Mouse (Mus musculus) hindbrain, embryonic 11.5 days (tissue): Measurements from ENCODE around the gene Bend4. TPM values are rescaled to one million over a fixed set of nuclear protein-coding genes. Genes with fewer than 3 reads are reported as not detected.

Source experiments
- ATAC-seq: fragments of 200-750 bp; cut with Nextera tagmentation; 2 replicates; pipeline ENCODE4 v1.8.0; 2017; ENCODE audit warnings: mild to moderate bottlenecking, moderate TSS enrichment, moderate library complexity; ENCODE audit not compliant: low FRiP score
- DNase-seq: peaks from one replicate; pipeline ENCODE4 v3.0.0-alpha.2; 2015; ENCODE audit warnings: low spot score
- H3K27ac ChIP-seq: fragments of 300-500 bp; sonication (generic); 2 replicates; pipeline ENCODE4 v1.5.1; 2014; ENCODE audit warnings: mild to moderate bottlenecking, low read depth, low read length
- H3K27me3 ChIP-seq: fragments of 300-500 bp; sonication (generic); 2 replicates; pipeline ENCODE4 v1.6.1; 2014; ENCODE audit warnings: mild to moderate bottlenecking, low read length, moderate library complexity, mixed read lengths; ENCODE audit not compliant: control insufficient read depth, insufficient read depth
- H3K36me3 ChIP-seq: fragments of 300-500 bp; sonication (generic); 2 replicates; pipeline ENCODE4 v1.6.1; 2014; ENCODE audit warnings: mild to moderate bottlenecking, low read length, moderate library complexity, mixed read lengths; ENCODE audit not compliant: control insufficient read depth, insufficient read depth
- H3K4me1 ChIP-seq: fragments of 300-500 bp; sonication (generic); replicated peaks from 2 replicates; pipeline ENCODE4 v1.6.1; 2014; ENCODE audit warnings: low read length, mixed read lengths; ENCODE audit not compliant: control insufficient read depth, insufficient read depth
- H3K4me2 ChIP-seq: fragments of 300-500 bp; sonication (generic); replicated peaks from 2 replicates; pipeline ENCODE4 v1.6.1; 2014; ENCODE audit warnings: mild to moderate bottlenecking, low read depth, low read length
- H3K4me3 ChIP-seq: fragments of 300-500 bp; sonication (generic); 2 replicates; pipeline ENCODE4 v1.5.1; 2014; ENCODE audit warnings: low read depth, low read length
- H3K9ac ChIP-seq: fragments of 300-500 bp; sonication (generic); 2 replicates; pipeline ENCODE4 v1.6.1; 2014; ENCODE audit warnings: low read depth, low read length
- H3K9me3 ChIP-seq: fragments of 300-500 bp; sonication (generic); 2 replicates; pipeline ENCODE4 v1.6.1; 2016; ENCODE audit warnings: low read length; ENCODE audit not compliant: control insufficient read depth
- WGBS: fragments of 180-500 bp; shearing (Covaris S2); extraction: QIAGEN DNeasy Blood & Tissue Kit; methylation state at CpG from one replicate; pipeline ENCODE4 v1.1.7; 2014; 5-methylcytosine and 5-hydroxymethylcytosine counted together
- polyA plus RNA-seq: library from polyadenylated mRNA; unstranded; fragments of >200 nt; fragmentation: Nextera tagmentation; extraction: Ambion mirVana; gene quantifications from 2 replicates; pipeline ENCODE4 v1.2.1, GENCODE M21; 2014

Gene Bend4
- polyA plus RNA-seq, 1 experiment from 2014 or later, result 13.5 TPM

DNA sequence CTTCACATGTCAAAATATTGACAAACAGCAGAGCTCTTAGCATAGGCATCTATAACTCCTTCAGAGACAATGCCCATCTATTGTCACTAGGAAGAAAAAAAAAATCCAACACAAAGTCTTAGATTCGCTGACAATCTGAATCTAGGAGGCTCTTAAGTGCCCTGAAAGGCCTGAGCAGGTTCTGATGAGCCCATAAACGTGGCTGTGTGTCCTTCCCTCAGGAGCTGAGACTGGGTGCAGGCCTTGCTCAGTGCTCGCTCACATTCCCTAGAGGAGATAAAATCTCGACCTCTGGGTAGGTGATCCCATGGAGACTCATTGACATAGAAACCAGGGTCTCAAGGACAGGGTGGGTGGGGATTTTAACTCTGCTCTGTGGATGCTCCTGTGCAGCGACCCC, 2.1 kb downstream of the Bend4 start:
- peaks cover 6% of the 10 kb centered on the region; the same call in 1 of the 2 replicates for H3K27me3 ChIP-seq
- no peaks in the 10 kb centered on the region for H3K9me3 ChIP-seq
- 14% methylated on average over 5 of the region's 5 CpGs for WGBS
- peaks cover 4% of the 10 kb centered on the region for H3K4me1 ChIP-seq
- H3K36me3 ChIP-seq, result no peaks in the 10 kb centered on the region
- H3K27ac ChIP-seq, result no peak overlapping the region
- H3K9ac ChIP-seq, result 0 out of 2 replicates have a peak overlapping the region, but pooled peaks have one; percentile 8
- DNase-seq (no peak), ATAC-seq (no peak)
- peak overlapping the region; percentile 77 for H3K4me2 ChIP-seq
- peak overlapping the region; percentile 65 for H3K4me3 ChIP-seq

DNA sequence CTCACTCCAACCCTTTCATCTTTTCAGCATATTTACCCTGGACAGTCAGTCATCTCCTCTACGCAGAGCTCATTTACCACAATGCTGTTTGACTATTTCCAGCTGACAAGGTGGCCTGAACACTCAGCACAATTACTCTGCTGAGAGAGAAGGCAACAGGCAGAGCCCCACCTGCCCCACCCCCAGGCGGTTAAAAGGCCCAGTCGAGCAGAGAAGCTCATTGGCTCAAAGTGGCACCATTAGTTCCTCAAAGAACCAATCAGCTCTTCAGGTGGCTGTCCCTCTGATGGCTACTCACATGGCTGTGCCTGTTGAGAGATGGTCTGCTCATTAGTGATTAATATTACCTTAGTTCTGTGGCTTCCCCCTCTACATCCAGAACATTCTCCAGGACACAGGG, 3.5 kb downstream of the Bend4 start:
- Histone ChIP-seq H3K4me2 (no peak overlapping the region), H3K27ac (no peak overlapping the region), H3K27me3 (peaks cover 6% of the 10 kb centered on the region; the same call in 1 of the 2 replicates), H3K4me1 (peaks cover 4% of the 10 kb centered on the region), H3K36me3 (no peaks in the 10 kb centered on the region), H3K9me3 (no peaks in the 10 kb centered on the region), H3K4me3 (no peak overlapping the region), H3K9ac (no peak overlapping the region)
- ATAC-seq (no peak), DNase-seq (peak; percentile 32)
- WGBS, result 57% methylated on average over 3 of the region's 3 CpGs

DNA sequence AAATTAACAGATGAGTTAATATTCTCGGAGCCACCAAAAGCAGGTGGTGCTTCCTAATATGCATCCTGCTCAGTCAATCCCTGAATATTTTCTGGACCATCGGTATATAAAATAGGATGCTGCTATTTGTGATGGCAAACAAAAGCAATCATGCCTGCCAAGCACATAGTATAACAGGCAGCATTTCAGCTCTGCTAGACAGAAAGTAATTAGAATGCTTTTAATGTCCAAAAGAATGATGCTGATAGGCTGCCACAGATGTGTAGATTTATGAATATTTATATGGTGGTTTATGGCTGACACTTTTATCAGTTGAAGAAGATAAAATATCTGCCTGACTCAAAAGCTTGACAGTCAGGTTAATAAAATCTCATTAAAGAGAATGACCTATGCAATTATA, 4.1 kb downstream of the Bend4 start:
- no peak for ATAC-seq
- Histone ChIP-seq H3K36me3 (no peaks in the 10 kb centered on the region), H3K9ac (no peak overlapping the region), H3K4me2 (no peak overlapping the region), H3K27ac (no peak overlapping the region), H3K4me3 (no peak overlapping the region), H3K9me3 (no peaks in the 10 kb centered on the region), H3K27me3 (peaks cover 6% of the 10 kb centered on the region; the same call in 1 of the 2 replicates), H3K4me1 (peaks cover 4% of the 10 kb centered on the region)
- 65% methylated on average over 2 of the region's 2 CpGs for WGBS
- no peak for DNase-seq

DNA sequence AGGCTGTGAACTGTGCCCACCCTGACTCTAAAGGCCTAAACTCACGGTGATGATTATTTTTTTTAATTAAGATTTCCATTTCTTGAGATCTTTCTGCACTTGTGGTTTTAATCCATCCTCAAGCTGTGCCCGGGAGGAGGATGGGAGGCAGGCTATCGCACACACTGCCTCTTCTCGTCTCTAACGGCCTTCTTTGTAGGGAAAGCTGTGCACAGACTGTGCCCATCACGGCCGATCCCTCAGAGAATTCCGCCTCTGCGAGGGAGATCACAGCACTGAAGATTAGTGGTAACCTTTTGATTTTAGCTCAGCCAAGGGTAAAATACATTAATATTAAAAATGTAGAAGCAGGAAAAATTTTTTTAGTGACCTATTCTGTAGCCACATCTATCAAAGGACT, 4.8 kb downstream of the Bend4 start:
- ATAC-seq, result no peak
- Histone ChIP-seq H3K4me3 (no peak overlapping the region), H3K9ac (no peak overlapping the region), H3K9me3 (no peaks in the 10 kb centered on the region), H3K27me3 (peaks cover 6% of the 10 kb centered on the region; the same call in 1 of the 2 replicates), H3K4me2 (no peak overlapping the region), H3K4me1 (peaks cover 4% of the 10 kb centered on the region), H3K27ac (no peak overlapping the region), H3K36me3 (no peaks in the 10 kb centered on the region)
- DNase-seq, result peak; percentile 30
- WGBS, result 55% methylated on average over 9 of the region's 9 CpGs

DNA sequence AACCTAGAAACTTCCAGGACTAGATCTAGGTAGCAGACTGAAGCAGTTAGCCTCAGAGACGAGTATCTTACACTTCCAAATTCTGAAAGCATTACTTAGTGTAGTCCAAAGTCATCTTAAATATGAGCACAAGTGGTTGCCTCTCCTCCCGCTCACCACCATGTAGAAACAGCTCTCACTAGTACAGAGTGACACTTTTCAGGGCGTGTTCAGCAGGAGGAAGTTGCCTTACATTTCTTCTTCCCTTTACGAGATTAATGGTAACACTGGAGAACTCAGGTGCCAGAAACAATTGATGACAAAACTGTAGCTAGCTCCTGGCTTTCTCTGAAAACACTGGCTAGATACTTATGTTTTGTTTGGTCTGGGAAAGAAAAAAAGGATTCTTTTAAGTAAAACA, 8.7 kb downstream of the Bend4 start:
- Histone ChIP-seq H3K27me3 (no peaks in the 10 kb centered on the region), H3K9ac (no peak overlapping the region), H3K4me2 (no peak overlapping the region), H3K4me3 (no peak overlapping the region), H3K4me1 (no peaks in the 10 kb centered on the region), H3K36me3 (no peaks in the 10 kb centered on the region), H3K9me3 (no peaks in the 10 kb centered on the region), H3K27ac (no peak overlapping the region)
- ATAC-seq (no peak), DNase-seq (no peak)
- 83% methylated on average over 4 of the region's 4 CpGs for WGBS

DNA sequence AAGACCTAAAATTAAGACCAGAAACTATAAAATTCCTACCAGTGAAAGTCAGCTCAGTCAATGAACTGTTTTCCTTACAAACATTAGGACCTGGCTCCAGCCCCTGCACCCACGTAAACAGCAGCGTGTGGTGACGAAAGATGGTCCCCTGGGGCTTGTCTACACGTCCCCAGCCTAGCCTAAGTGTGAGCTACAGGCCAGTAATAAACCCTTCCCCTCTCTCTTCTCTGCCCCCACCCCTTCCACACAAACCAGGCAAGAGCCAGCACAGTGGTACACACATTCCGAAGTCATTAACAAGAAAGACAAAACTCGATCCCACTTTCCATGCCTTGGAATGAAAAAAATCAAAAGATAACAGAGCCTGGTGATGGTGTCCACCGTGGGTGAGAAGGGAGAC, 16.6 kb downstream of the Bend4 start:
- Histone ChIP-seq H3K4me3 (no peak overlapping the region), H3K27me3 (no peaks in the 10 kb centered on the region), H3K27ac (no peak overlapping the region), H3K9me3 (no peaks in the 10 kb centered on the region), H3K36me3 (no peaks in the 10 kb centered on the region), H3K4me1 (no peaks in the 10 kb centered on the region), H3K4me2 (no peak overlapping the region), H3K9ac (no peak overlapping the region)
- ATAC-seq, result no peak
- WGBS, result 81% methylated on average over 7 of the region's 7 CpGs
- no peak for DNase-seq

DNA sequence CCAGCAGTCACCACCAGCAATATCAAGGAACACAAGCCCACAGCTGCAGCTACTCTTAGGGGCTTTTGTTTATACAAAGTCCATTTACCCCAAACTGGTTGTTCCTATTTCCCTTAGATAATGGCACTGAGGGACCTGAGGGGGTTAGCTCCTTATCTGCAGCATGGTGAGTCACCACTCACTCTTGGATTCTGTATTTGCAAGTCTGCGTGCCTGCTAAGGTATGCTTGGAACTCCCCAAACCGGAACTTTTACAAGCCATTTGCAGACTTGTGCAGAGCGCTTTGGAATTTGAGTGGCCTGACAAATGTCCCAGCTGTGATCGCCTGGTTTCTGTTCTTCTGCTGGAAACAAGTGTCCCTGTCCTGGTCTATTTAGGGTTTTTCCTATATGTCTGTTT, 17.7 kb downstream of the Bend4 start:
- no peak for DNase-seq

DNA sequence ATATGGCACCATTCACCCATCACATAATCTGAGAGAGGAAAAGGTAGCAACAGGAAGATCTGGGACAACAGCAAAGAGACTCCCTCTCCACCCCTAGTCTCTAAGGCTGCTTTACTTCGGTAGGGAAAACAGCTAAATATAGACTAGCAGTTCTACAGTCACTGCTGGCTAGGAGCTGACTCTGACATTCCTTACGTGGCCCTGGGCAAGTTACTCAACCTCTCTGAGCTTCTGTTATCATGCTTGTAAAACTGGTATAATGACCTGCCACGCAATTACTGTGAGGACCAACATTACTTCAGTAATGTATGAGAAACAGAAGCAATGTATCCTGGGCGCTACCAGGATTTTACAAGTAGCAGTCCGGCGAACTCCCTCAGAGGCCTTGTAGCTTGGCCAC, 19.7 kb downstream of the Bend4 start:
- WGBS, result 91% methylated on average over 6 of the region's 6 CpGs
- no peak for ATAC-seq
- H3K4me3 ChIP-seq, result no peak overlapping the region

More for the DNA sequence above, 17.7 kb downstream of the Bend4 start:
- H3K36me3 ChIP-seq, result no peaks in the 10 kb centered on the region
- ATAC-seq, result no peak
- no peaks in the 10 kb centered on the region for H3K4me1 ChIP-seq
- H3K4me3 ChIP-seq, result no peak overlapping the region
- H3K27ac ChIP-seq, result no peak overlapping the region
- no peaks in the 10 kb centered on the region for H3K27me3 ChIP-seq
- H3K4me2 ChIP-seq, result no peak overlapping the region
- no peaks in the 10 kb centered on the region for H3K9me3 ChIP-seq
- WGBS, result 92% methylated on average over 4 of the region's 4 CpGs
- H3K9ac ChIP-seq, result no peak overlapping the region

DNA sequence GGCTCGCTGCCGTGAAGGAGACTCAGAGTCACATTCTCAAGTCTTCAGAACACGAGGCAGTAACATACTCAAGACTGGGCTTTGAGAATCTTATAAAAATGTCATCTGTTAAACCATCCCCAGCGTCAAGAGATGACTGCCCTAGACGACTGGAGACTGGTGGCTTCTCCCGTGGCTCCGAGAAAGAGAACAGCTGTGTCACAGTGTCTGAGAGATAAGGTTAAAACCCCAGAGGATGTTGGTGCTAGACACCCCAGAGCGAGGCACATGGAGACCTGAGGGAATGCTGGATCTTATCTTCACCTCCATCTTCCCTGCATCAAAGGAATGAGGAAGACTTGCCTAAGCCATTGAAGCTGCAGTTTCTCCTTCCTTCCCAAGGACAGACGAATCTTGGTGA, 23.2 kb downstream of the Bend4 start:
- no peaks in the 10 kb centered on the region for H3K27me3 ChIP-seq
- no peak overlapping the region for H3K9ac ChIP-seq
- WGBS, result 91% methylated on average over 9 of the region's 9 CpGs
- no peak overlapping the region for H3K4me2 ChIP-seq
- H3K9me3 ChIP-seq, result no peaks in the 10 kb centered on the region
- H3K4me3 ChIP-seq, result no peak overlapping the region
- ATAC-seq, result no peak
- no peaks in the 10 kb centered on the region for H3K36me3 ChIP-seq
- H3K27ac ChIP-seq, result no peak overlapping the region
- 0 out of 2 replicates have a peak, but pooled peaks cover 2% of the 10 kb centered on the region for H3K4me1 ChIP-seq
- no peak for DNase-seq

More for the DNA sequence above, 19.7 kb downstream of the Bend4 start:
- Histone ChIP-seq H3K36me3 (no peaks in the 10 kb centered on the region), H3K4me1 (no peaks in the 10 kb centered on the region), H3K27me3 (no peaks in the 10 kb centered on the region), H3K27ac (no peak overlapping the region), H3K4me2 (no peak overlapping the region), H3K9ac (no peak overlapping the region), H3K9me3 (no peaks in the 10 kb centered on the region)
- no peak for DNase-seq
